In genomic region chr5:34250090-34250489, GRCm38 (mm10) we compare ENCODE assay signal across 13 mouse cellular contexts. TPM values are rescaled to one million over a fixed set of nuclear protein-coding genes. Genes with fewer than 3 reads are reported as not detected.
DNase-seq lines count a peak whose midpoint lies in the region; ATAC-seq lines count a peak whose summit lies in the region.
"Had no signal": no experiment of that assay in that cellular context is flagged by ENCODE, and none has a peak within 500 bp of the region (broad histone marks: within the 10 kb centered on the region; RNA-seq: fewer than 3 reads in every experiment).

No protein-coding gene starts in this region.

- 75% methylated on average over 3 of the region's 3 CpGs for WGBS in hindbrain, embryonic 13.5 days
- 65% methylated on average over 3 of the region's 3 CpGs for WGBS in hindbrain, embryonic 11.5 days
- WGBS in neural tube, embryonic 13.5 days: 73% methylated on average over 3 of the region's 3 CpGs

- H3K9ac ChIP-seq in hindbrain, embryonic 13.5 days: no peak overlapping the region
- H3K9ac ChIP-seq in hindbrain, embryonic 11.5 days (ENCODE audit: low read depth, low read length): no peak overlapping the region
- 0 out of 2 replicates have a peak overlapping the region, but pooled peaks have one; percentile 17 for H3K9ac ChIP-seq in neural tube, embryonic 13.5 days
- H3K9ac ChIP-seq: limb, embryonic 15.5 days; neural tube, embryonic 12.5 days had no signal

- peaks cover 48% of the 10 kb centered on the region for H3K4me1 ChIP-seq in hindbrain, embryonic 13.5 days (replicated peaks)
- H3K4me1 ChIP-seq in hindbrain, embryonic 11.5 days (replicated peaks; ENCODE audit: control insufficient read depth, insufficient read depth, low read length): peaks cover 5% of the 10 kb centered on the region; the same call in 1 of the 2 replicates
- peaks cover 42% of the 10 kb centered on the region for H3K4me1 ChIP-seq in neural tube, embryonic 13.5 days (replicated peaks)

- no peak for DNase-seq in hindbrain, embryonic 11.5 days (ENCODE audit: low spot score)
- DNase-seq in neural tube, embryonic 10.5 days (ENCODE audit: extremely low spot score, low spot score): no peak
- peak; percentile 56 for DNase-seq in thymus, postnatal 4 days
- no peak for DNase-seq in testis, postnatal 10 days (ENCODE audit: low spot score)
- DNase-seq: gastrocnemius, postnatal 25 days; kidney, postnatal 10 days; right cerebral cortex, postnatal 25 days had no signal

- H3K9me3 ChIP-seq in hindbrain, embryonic 13.5 days: no peaks in the 10 kb centered on the region
- no peaks in the 10 kb centered on the region for H3K9me3 ChIP-seq in hindbrain, embryonic 11.5 days (ENCODE audit: control insufficient read depth, low read length)
- no peaks in the 10 kb centered on the region for H3K9me3 ChIP-seq in neural tube, embryonic 13.5 days
- H3K9me3 ChIP-seq: limb, embryonic 15.5 days; neural tube, embryonic 12.5 days had no signal

- H3K4me3 ChIP-seq in hindbrain, embryonic 13.5 days: no peak overlapping the region
- no peak overlapping the region for H3K4me3 ChIP-seq in hindbrain, embryonic 11.5 days (ENCODE audit: low read depth, low read length)
- no peak overlapping the region for H3K4me3 ChIP-seq in neural tube, embryonic 13.5 days
- H3K4me3 ChIP-seq: limb, embryonic 15.5 days; neural tube, embryonic 12.5 days had no signal

- no peaks in the 10 kb centered on the region for H3K36me3 ChIP-seq in hindbrain, embryonic 13.5 days
- H3K36me3 ChIP-seq in hindbrain, embryonic 11.5 days (ENCODE audit: control insufficient read depth, insufficient read depth, low read length): no peaks in the 10 kb centered on the region
- no peaks in the 10 kb centered on the region for H3K36me3 ChIP-seq in neural tube, embryonic 13.5 days
- H3K36me3 ChIP-seq: limb, embryonic 15.5 days; neural tube, embryonic 12.5 days had no signal

- no peak for ATAC-seq in hindbrain, embryonic 13.5 days (ENCODE audit: low FRiP score)
- ATAC-seq in hindbrain, embryonic 11.5 days (ENCODE audit: low FRiP score): no peak
- peak; percentile 16; the same call in 1 of the 2 replicates for ATAC-seq in neural tube, embryonic 13.5 days (ENCODE audit: low read depth)
- peak; percentile 17 for ATAC-seq in inflammation-experienced regulatory T-cells, adult 6 months
- ATAC-seq: hindbrain, embryonic 16.5 days had no signal

- no peak overlapping the region for H3K4me2 ChIP-seq in hindbrain, embryonic 13.5 days
- H3K4me2 ChIP-seq in hindbrain, embryonic 11.5 days (replicated peaks; ENCODE audit: low read depth, low read length): no peak overlapping the region
- no peak overlapping the region for H3K4me2 ChIP-seq in neural tube, embryonic 13.5 days
- H3K4me2 ChIP-seq: limb, embryonic 15.5 days; neural tube, embryonic 12.5 days had no signal

- H3K27ac ChIP-seq in hindbrain, embryonic 13.5 days: peak overlapping the region; percentile 10; the same call in 1 of the 2 replicates
- H3K27ac ChIP-seq in hindbrain, embryonic 11.5 days (ENCODE audit: low read depth, low read length): no peak overlapping the region
- H3K27ac ChIP-seq in neural tube, embryonic 13.5 days (replicated peaks): no peak overlapping the region
- H3K27ac ChIP-seq: limb, embryonic 15.5 days; neural tube, embryonic 12.5 days had no signal

- no peaks in the 10 kb centered on the region for H3K27me3 ChIP-seq in hindbrain, embryonic 13.5 days
- H3K27me3 ChIP-seq in hindbrain, embryonic 11.5 days (ENCODE audit: control insufficient read depth, insufficient read depth, low read length): no peaks in the 10 kb centered on the region
- no peaks in the 10 kb centered on the region for H3K27me3 ChIP-seq in neural tube, embryonic 13.5 days
- H3K27me3 ChIP-seq: limb, embryonic 15.5 days; neural tube, embryonic 12.5 days had no signal

RNA-seq across cellular contexts. Expression of gene Zfyve28, which starts 38.2 kb away (rescaled TPM):
- 4.6 and 5.4 TPM in 2 replicates for polyA plus RNA-seq in hindbrain, embryonic 13.5 days (2015; fragmentation: Nextera tagmentation; extraction: Ambion mirVana)
- polyA plus RNA-seq in hindbrain, embryonic 11.5 days (2014; fragmentation: Nextera tagmentation; extraction: Ambion mirVana): 0.96 and 1.1 TPM in 2 replicates
- polyA plus RNA-seq in neural tube, embryonic 13.5 days (2015; fragmentation: Nextera tagmentation; extraction: Ambion mirVana): 5.6 and 6.9 TPM in 2 replicates
- polyA plus RNA-seq in inflammation-experienced regulatory T-cells, adult 6 months (2017; shearing (Covaris generic)): 1 to 10 TPM; 1.5 to 5.6 (median 4.6) TPM

RNA-seq across cellular contexts. Expression of gene Cfap99, which starts 38.3 kb away (rescaled TPM):
- 0.08 TPM in 1 of 2 replicates, not detected in the other for polyA plus RNA-seq in hindbrain, embryonic 13.5 days (2015; fragmentation: Nextera tagmentation; extraction: Ambion mirVana)
- 0.08 and 0.20 TPM in 2 replicates for polyA plus RNA-seq in hindbrain, embryonic 11.5 days (2014; fragmentation: Nextera tagmentation; extraction: Ambion mirVana)
- not detected in 2 replicates for polyA plus RNA-seq in neural tube, embryonic 13.5 days (2015; fragmentation: Nextera tagmentation; extraction: Ambion mirVana)
- not detected for polyA plus RNA-seq in inflammation-experienced regulatory T-cells, adult 6 months (2017; shearing (Covaris generic))
- polyA plus RNA-seq: limb, embryonic 15.5 days; neural tube, embryonic 12.5 days had no signal

Comparison
In these comparisons a context has a peak if more than half of its experiments do, and no peak if none do; other contexts are left out.
1. ATAC-seq: peak in neural tube, embryonic 13.5 days (single experiment) and inflammation-experienced regulatory T-cells, adult 6 months (single experiment); none in hindbrain, embryonic 13.5 days (single experiment) and hindbrain, embryonic 11.5 days (single experiment).